Mouse (Mus musculus) CD4-positive, CD25-positive, alpha-beta regulatory T cell (primary cell): ENCODE measurements around the gene Hrh3. TPM values are rescaled to one million over a fixed set of nuclear protein-coding genes. Genes with fewer than 3 reads are reported as not detected.

Experiments used
- polyA plus RNA-seq: library from polyadenylated mRNA; unstranded; fragments of 100-300 nt; shearing (Covaris generic); gene quantifications from one replicate; pipeline ENCODE4 v1.2.1, GENCODE M21; 2017

Hrh3 gene
- not detected for polyA plus RNA-seq

GRCm38 (mm10) chr2:180103978-180104658 is at the start of gene Hrh3:
TSS of gene Hrh3 (minus strand) at chr2:180104488.

GRCm38 (mm10) chr2:180118661-180119438 is 14.6 kb upstream of the Hrh3 start, which contains the start of gene Osbpl2:
TSS of gene Osbpl2 (plus strand) at chr2:180119306.

GRCm38 (mm10) chr2:180070481-180071453 is 33.5 kb downstream of the Hrh3 start, which contains the start of gene Mtg2:
TSS of gene Mtg2 (plus strand) at chr2:180070588.

Other genes starting within 250 kb of the Hrh3 start
- gene Taf4, start 127.8 kb downstream of the Hrh3 start, polyA plus RNA-seq, result 22.0 TPM
- gene Lsm14b, start 79.5 kb downstream of the Hrh3 start, polyA plus RNA-seq, result 18.4 TPM
- gene Psma7, start 62.1 kb downstream of the Hrh3 start, polyA plus RNA-seq, result 427 TPM
- gene Ss18l1, start 62.0 kb downstream of the Hrh3 start, polyA plus RNA-seq, result 4.2 TPM
- 59.0 TPM for gene Mtg2, start 33.9 kb downstream of the Hrh3 start, polyA plus RNA-seq
- 48.9 TPM for gene Osbpl2, start 14.8 kb upstream of the Hrh3 start, polyA plus RNA-seq
- 155 TPM for gene Adrm1, start 67.0 kb upstream of the Hrh3 start, polyA plus RNA-seq
- 0.54 TPM for gene Lama5, start 121.4 kb upstream of the Hrh3 start, polyA plus RNA-seq
- gene Rps21, start 152.9 kb upstream of the Hrh3 start, polyA plus RNA-seq, result 535 TPM
- 58.6 TPM for gene Cables2, start 169.0 kb upstream of the Hrh3 start, polyA plus RNA-seq
- 0.07 TPM for gene Rbbp8nl, start 185.4 kb upstream of the Hrh3 start, polyA plus RNA-seq
- gene Gata5, start 230.2 kb upstream of the Hrh3 start, polyA plus RNA-seq, result not detected